Mouse (Mus musculus) midbrain, postnatal 0 days (tissue): ENCODE results near the gene Tnni3k. TPM values are rescaled to one million over a fixed set of nuclear protein-coding genes. Genes with fewer than 3 reads are reported as not detected.

Source experiments
- ATAC-seq: fragments of 200-750 bp; cut with Nextera tagmentation; 2 replicates; pipeline ENCODE4 v1.8.0; 2017; ENCODE audit warnings: moderate number of reproducible peaks, mild to moderate bottlenecking, moderate TSS enrichment, moderate library complexity; ENCODE audit not compliant: low FRiP score
- DNase-seq: peaks from one replicate; pipeline ENCODE4 v3.0.0-alpha.2; 2015; ENCODE audit warnings: low spot score
- H3K27ac ChIP-seq: fragments of 300-500 bp; sonication (generic); 2 replicates; pipeline ENCODE4 v1.5.1; 2014; ENCODE audit warnings: low read depth, mild to moderate bottlenecking, low read length, mixed read lengths
- H3K27me3 ChIP-seq: fragments of 300-500 bp; sonication (generic); 2 replicates; pipeline ENCODE4 v1.6.1; 2014; ENCODE audit warnings: low read length, control low read depth, mixed read lengths; ENCODE audit not compliant: insufficient read depth
- H3K36me3 ChIP-seq: fragments of 300-500 bp; sonication (generic); 2 replicates; pipeline ENCODE4 v1.6.1; 2014; ENCODE audit warnings: low read length, control low read depth, mixed read lengths; ENCODE audit not compliant: insufficient read depth
- H3K4me1 ChIP-seq: fragments of 300-500 bp; sonication (generic); 2 replicates; pipeline ENCODE4 v1.6.1; 2014; ENCODE audit warnings: mild to moderate bottlenecking, control low read depth, antibody characterized with exemption, low read length, mixed read lengths; ENCODE audit not compliant: insufficient read depth
- H3K4me2 ChIP-seq: fragments of 300-500 bp; sonication (generic); 2 replicates; pipeline ENCODE4 v1.6.1; 2014; ENCODE audit warnings: low read depth, mild to moderate bottlenecking, low read length, mixed read lengths; ENCODE audit not compliant: poor library complexity, severe bottlenecking
- H3K4me3 ChIP-seq: fragments of 300-500 bp; sonication (generic); 2 replicates; pipeline ENCODE4 v1.5.1; 2014; ENCODE audit warnings: low read depth, mild to moderate bottlenecking, low read length, moderate library complexity
- H3K9ac ChIP-seq: fragments of 300-500 bp; sonication (generic); replicated peaks from 2 replicates; pipeline ENCODE4 v1.6.1; 2014; ENCODE audit warnings: mild to moderate bottlenecking, low read length, moderate library complexity, mixed read lengths; ENCODE audit not compliant: poor library complexity, severe bottlenecking
- H3K9me3 ChIP-seq: fragments of 300-500 bp; sonication (generic); 2 replicates; pipeline ENCODE4 v1.6.1; 2016; ENCODE audit warnings: low read length, control low read depth
- CTCF ChIP-seq: IDR thresholded peaks from 2 replicates; pipeline ENCODE4 v1.5.1; 2016; ENCODE audit warnings: antibody characterized with exemption, mild to moderate bottlenecking
- WGBS: fragments of 180-500 bp; shearing (Covaris S2); extraction: QIAGEN DNeasy Blood & Tissue Kit; methylation state at CpG from one replicate; pipeline ENCODE4 v1.1.7; 2014; 5-methylcytosine and 5-hydroxymethylcytosine counted together
- polyA plus RNA-seq: library from polyadenylated mRNA; unstranded; fragments of >200 nt; fragmentation: Nextera tagmentation; extraction: Ambion mirVana; gene quantifications from 2 replicates; pipeline ENCODE4 v1.2.1, GENCODE M21; 2015
- total RNA-seq: library from RNA; depleted of rRNA; stranded (reverse); fragments of >200 nt; gene quantifications from 2 replicates; pipeline ENCODE4 v1.2.3, GENCODE M21; 2014

The Tnni3k gene
- total and polyA plus RNA-seq, 2 experiments from 2014 or later = not detected

DNA sequence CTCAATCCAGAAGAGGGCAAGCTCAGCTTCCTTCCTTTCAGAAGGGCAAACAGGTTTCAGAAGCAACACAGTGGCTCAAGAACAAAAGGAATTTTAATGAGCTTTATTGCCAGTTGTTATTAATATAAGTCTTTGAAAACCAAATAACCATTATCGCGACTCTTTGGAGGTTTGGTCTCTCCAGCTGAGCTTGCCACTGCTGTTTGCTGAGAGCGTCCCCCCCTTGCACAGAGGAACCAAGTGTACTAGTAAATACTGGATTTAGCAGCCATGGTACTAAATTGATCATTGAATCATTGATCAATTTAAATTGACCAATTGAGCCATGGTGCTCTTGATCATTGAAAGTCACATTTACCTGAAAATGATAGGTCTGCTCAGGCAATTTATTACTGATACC is 202.9 kb downstream of the Tnni3k start:
- peaks cover 9% of the 10 kb centered on the region for H3K4me1 ChIP-seq
- TF ChIP-seq CTCF = peak; percentile 62
- H3K4me2 ChIP-seq = no peak overlapping the region
- no peak overlapping the region for H3K4me3 ChIP-seq
- WGBS = 45% methylated on average over 3 of the region's 3 CpGs
- H3K27ac ChIP-seq = no peak overlapping the region
- no peaks in the 10 kb centered on the region for H3K27me3 ChIP-seq
- no peaks in the 10 kb centered on the region for H3K36me3 ChIP-seq
- no peaks in the 10 kb centered on the region for H3K9me3 ChIP-seq
- DNase-seq (no peak), ATAC-seq (no peak)
- H3K9ac ChIP-seq = no peak overlapping the region

DNA sequence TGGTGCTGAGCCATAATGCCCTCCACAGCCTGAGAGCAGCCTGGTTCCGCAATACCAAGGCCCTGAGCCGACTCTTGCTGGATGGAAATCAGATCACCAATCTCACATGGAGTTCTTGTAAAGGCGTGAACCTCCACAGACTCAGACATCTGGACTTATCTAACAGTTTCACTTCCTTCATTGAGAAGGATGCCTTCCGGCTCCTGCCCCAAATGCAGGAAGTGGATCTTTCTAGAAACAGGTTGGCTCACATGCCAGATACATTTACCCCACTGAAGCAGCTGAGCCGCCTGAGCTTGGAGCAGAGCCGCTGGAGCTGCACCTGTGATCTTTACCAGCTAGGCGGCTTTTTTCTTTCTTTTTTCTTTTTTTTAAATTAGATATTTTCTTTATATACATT is 213.0 kb downstream of the Tnni3k start:
- WGBS = 93% methylated on average over 7 of the region's 7 CpGs
- Histone ChIP-seq H3K9me3 (no peaks in the 10 kb centered on the region), H3K9ac (no peak overlapping the region), H3K4me1 (no peaks in the 10 kb centered on the region), H3K36me3 (no peaks in the 10 kb centered on the region), H3K27ac (no peak overlapping the region), H3K4me2 (no peak overlapping the region), H3K27me3 (no peaks in the 10 kb centered on the region), H3K4me3 (no peak overlapping the region)
- TF ChIP-seq CTCF = no peak
- DNase-seq = no peak
- no peak for ATAC-seq

DNA sequence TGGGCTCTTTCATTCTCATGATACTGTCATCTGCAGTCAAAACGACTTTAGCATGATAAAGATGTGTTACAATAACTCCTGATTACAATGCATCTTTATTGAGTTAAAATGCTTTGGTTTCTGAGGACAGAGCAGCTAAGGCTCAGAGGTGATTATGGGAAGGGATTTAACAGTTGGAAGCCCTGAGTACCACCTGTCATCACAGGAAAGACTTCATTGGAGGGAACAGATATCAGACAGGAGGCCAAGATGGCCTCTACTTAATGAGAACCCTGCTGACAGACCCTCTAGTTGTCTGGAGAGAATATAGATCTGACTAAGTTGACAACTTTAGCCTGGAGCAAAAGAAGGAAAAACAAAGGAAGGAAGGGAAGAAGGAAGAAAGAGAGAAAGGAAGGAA is 214.1 kb downstream of the Tnni3k start:
- no peak for DNase-seq
- H3K4me2 ChIP-seq = no peak overlapping the region
- no peak for ATAC-seq
- no peak for TF ChIP-seq CTCF
- no peak overlapping the region for H3K4me3 ChIP-seq
- no peak overlapping the region for H3K27ac ChIP-seq
- H3K9ac ChIP-seq = no peak overlapping the region
- H3K4me1 ChIP-seq = no peaks in the 10 kb centered on the region
- H3K27me3 ChIP-seq = no peaks in the 10 kb centered on the region
- no peaks in the 10 kb centered on the region for H3K9me3 ChIP-seq
- H3K36me3 ChIP-seq = no peaks in the 10 kb centered on the region
- 19% methylated on average over 1 of the region's 1 CpGs for WGBS

DNA sequence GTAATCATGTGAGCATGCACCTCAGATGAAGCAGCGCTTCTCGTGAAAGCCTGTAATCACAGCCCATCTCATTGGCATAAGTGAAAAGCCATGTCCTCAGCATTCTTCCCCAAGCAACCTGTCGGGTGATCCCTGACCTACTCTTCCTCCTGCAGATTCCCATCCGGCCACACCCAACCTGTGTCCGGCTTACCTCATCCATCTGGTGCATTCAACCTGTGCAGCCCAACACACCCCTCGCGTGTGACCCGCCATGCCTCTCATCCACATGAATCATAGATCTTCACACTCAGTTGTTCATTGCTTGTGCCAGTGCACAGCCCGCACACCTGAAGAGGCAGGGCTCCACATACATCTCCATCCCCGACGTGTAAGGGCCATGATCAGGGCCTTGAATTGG is 217.3 kb downstream of the Tnni3k start:
- Histone ChIP-seq H3K4me2 (no peak overlapping the region), H3K9me3 (no peaks in the 10 kb centered on the region), H3K4me3 (no peak overlapping the region), H3K4me1 (no peaks in the 10 kb centered on the region), H3K27ac (no peak overlapping the region), H3K36me3 (no peaks in the 10 kb centered on the region), H3K9ac (no peak overlapping the region), H3K27me3 (no peaks in the 10 kb centered on the region)
- DNase-seq (no peak), ATAC-seq (no peak)
- 95% methylated on average over 11 of the region's 11 CpGs for WGBS
- TF ChIP-seq CTCF = no peak

DNA sequence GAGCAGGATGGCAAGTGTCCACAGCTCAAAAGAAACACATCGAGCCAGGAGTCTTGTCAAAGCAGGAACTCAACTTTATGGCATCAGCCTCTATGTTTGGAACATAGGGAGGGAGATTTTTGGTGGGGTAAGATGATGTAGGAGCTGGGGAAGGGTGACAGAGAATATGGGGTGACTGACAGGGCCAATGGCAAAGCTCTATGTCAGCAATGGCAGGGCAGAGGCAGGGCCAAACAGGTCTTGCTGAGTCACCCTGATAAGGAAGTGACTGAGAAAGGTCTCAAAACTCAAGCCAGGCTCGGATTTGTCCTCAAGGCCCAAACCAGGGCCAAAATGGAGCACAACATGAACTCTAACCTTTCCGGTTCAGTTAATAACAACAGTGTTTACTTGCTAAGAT is 219.1 kb downstream of the Tnni3k start:
- no peak for TF ChIP-seq CTCF
- 77% methylated on average over 3 of the region's 3 CpGs for WGBS
- Histone ChIP-seq H3K27me3 (no peaks in the 10 kb centered on the region), H3K4me2 (no peak overlapping the region), H3K4me1 (no peaks in the 10 kb centered on the region), H3K36me3 (no peaks in the 10 kb centered on the region), H3K4me3 (no peak overlapping the region), H3K9ac (no peak overlapping the region), H3K9me3 (no peaks in the 10 kb centered on the region), H3K27ac (no peak overlapping the region)
- DNase-seq (no peak), ATAC-seq (no peak)

DNA sequence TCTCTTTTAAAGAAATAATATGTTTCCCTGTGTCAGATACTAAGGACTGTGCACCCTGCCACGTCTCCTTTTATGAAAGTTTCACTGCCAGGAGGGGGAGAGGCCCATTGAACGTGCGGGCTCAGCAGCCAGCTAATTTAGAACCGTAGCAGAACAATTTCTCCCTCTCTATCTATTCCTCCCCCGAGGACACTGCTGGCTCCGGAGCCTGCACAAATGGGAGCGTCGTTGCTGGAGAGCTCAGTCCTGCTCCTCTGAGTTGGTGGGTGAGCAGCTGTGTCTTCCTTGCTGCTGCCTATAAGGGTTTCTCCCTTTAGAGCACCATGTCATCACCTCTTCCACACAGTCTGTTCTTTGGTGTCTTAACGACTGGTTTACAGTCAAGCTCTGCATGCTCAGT is 220.8 kb downstream of the Tnni3k start:
- 44% methylated on average over 9 of the region's 9 CpGs for WGBS
- Histone ChIP-seq H3K27me3 (no peaks in the 10 kb centered on the region), H3K9ac (no peak overlapping the region), H3K27ac (no peak overlapping the region), H3K9me3 (no peaks in the 10 kb centered on the region), H3K4me2 (no peak overlapping the region), H3K36me3 (no peaks in the 10 kb centered on the region), H3K4me1 (no peaks in the 10 kb centered on the region), H3K4me3 (no peak overlapping the region)
- ATAC-seq (no peak), DNase-seq (no peak)
- TF ChIP-seq CTCF = no peak
